ENCODE assay signal across 8 mouse cellular contexts in genomic region chr9:83609422-83610297, GRCm38 (mm10).
DNase-seq lines count a peak whose midpoint lies in the region; ATAC-seq lines count a peak whose summit lies in the region.

No protein-coding gene starts in this region.

- no peaks in the 10 kb centered on the region for H3K36me3 ChIP-seq in hindbrain, embryonic 15.5 days

- H3K9ac ChIP-seq in hindbrain, embryonic 15.5 days = no peak overlapping the region

- ATAC-seq in hindbrain, embryonic 15.5 days (ENCODE audit: low FRiP score, low read depth) = peak; percentile 84
- peak; percentile 99 for ATAC-seq in megakaryocyte progenitor cell, adult 5-6 weeks (replicated peaks; ENCODE audit: poor library complexity)

- H3K9me3 ChIP-seq in hindbrain, embryonic 15.5 days = no peaks in the 10 kb centered on the region

- no peaks in the 10 kb centered on the region for H3K27me3 ChIP-seq in hindbrain, embryonic 15.5 days

- H3K4me1 ChIP-seq in hindbrain, embryonic 15.5 days (replicated peaks) = peaks cover 24% of the 10 kb centered on the region

- WGBS in hindbrain, embryonic 15.5 days = 44% methylated on average over 9 of the region's 9 CpGs

- peak; percentile 87 for DNase-seq in NIH3T3 (ENCODE audit: low read depth)
- DNase-seq in cerebellum, adult 18-20 months = peak; percentile 75 to 86
- peak; percentile 87 for DNase-seq in forelimb bud, embryonic 11.5 days (ENCODE audit: low read depth, low spot score)
- peak; percentile 77 to 87 for DNase-seq in layer of hippocampus, postnatal 25 days (ENCODE audit: extremely low spot score in 1 of 2, low spot score in 1 of 2)
- peak; percentile 79 for DNase-seq in right cerebral cortex, postnatal 25 days
- peak; percentile 71 for DNase-seq in yolk sac, embryonic 10.5 days (ENCODE audit: low spot score)

- no peak overlapping the region; the same call in 1 of the 2 replicates for H3K4me2 ChIP-seq in hindbrain, embryonic 15.5 days

- H3K27ac ChIP-seq in hindbrain, embryonic 15.5 days (replicated peaks) = 0 out of 2 replicates have a peak overlapping the region, but pooled peaks have one; percentile 42

- H3K4me3 ChIP-seq in hindbrain, embryonic 15.5 days = no peak overlapping the region
